Mouse (Mus musculus) hindbrain, embryonic 11.5 days (tissue): Measurements from ENCODE around the gene Speg. TPM values are rescaled to one million over a fixed set of nuclear protein-coding genes. Genes with fewer than 3 reads are reported as not detected.

Experiments used
- ATAC-seq: fragments of 200-750 bp; cut with Nextera tagmentation; 2 replicates; pipeline ENCODE4 v1.8.0; 2017; ENCODE audit warnings: mild to moderate bottlenecking, moderate TSS enrichment, moderate library complexity; ENCODE audit not compliant: low FRiP score
- DNase-seq: peaks from one replicate; pipeline ENCODE4 v3.0.0-alpha.2; 2015; ENCODE audit warnings: low spot score
- H3K27ac ChIP-seq: fragments of 300-500 bp; sonication (generic); 2 replicates; pipeline ENCODE4 v1.5.1; 2014; ENCODE audit warnings: mild to moderate bottlenecking, low read depth, low read length
- H3K27me3 ChIP-seq: fragments of 300-500 bp; sonication (generic); 2 replicates; pipeline ENCODE4 v1.6.1; 2014; ENCODE audit warnings: mild to moderate bottlenecking, low read length, moderate library complexity, mixed read lengths; ENCODE audit not compliant: control insufficient read depth, insufficient read depth
- H3K36me3 ChIP-seq: fragments of 300-500 bp; sonication (generic); 2 replicates; pipeline ENCODE4 v1.6.1; 2014; ENCODE audit warnings: mild to moderate bottlenecking, low read length, moderate library complexity, mixed read lengths; ENCODE audit not compliant: control insufficient read depth, insufficient read depth
- H3K4me1 ChIP-seq: fragments of 300-500 bp; sonication (generic); replicated peaks from 2 replicates; pipeline ENCODE4 v1.6.1; 2014; ENCODE audit warnings: low read length, mixed read lengths; ENCODE audit not compliant: control insufficient read depth, insufficient read depth
- H3K4me2 ChIP-seq: fragments of 300-500 bp; sonication (generic); replicated peaks from 2 replicates; pipeline ENCODE4 v1.6.1; 2014; ENCODE audit warnings: mild to moderate bottlenecking, low read depth, low read length
- H3K4me3 ChIP-seq: fragments of 300-500 bp; sonication (generic); 2 replicates; pipeline ENCODE4 v1.5.1; 2014; ENCODE audit warnings: low read depth, low read length
- H3K9ac ChIP-seq: fragments of 300-500 bp; sonication (generic); 2 replicates; pipeline ENCODE4 v1.6.1; 2014; ENCODE audit warnings: low read depth, low read length
- H3K9me3 ChIP-seq: fragments of 300-500 bp; sonication (generic); 2 replicates; pipeline ENCODE4 v1.6.1; 2016; ENCODE audit warnings: low read length; ENCODE audit not compliant: control insufficient read depth
- WGBS: fragments of 180-500 bp; shearing (Covaris S2); extraction: QIAGEN DNeasy Blood & Tissue Kit; methylation state at CpG from one replicate; pipeline ENCODE4 v1.1.7; 2014; 5-methylcytosine and 5-hydroxymethylcytosine counted together
- polyA plus RNA-seq: library from polyadenylated mRNA; unstranded; fragments of >200 nt; fragmentation: Nextera tagmentation; extraction: Ambion mirVana; gene quantifications from 2 replicates; pipeline ENCODE4 v1.2.1, GENCODE M21; 2014

Gene Speg
- polyA plus RNA-seq, 1 experiment from 2014 or later = 11.1 TPM

DNA sequence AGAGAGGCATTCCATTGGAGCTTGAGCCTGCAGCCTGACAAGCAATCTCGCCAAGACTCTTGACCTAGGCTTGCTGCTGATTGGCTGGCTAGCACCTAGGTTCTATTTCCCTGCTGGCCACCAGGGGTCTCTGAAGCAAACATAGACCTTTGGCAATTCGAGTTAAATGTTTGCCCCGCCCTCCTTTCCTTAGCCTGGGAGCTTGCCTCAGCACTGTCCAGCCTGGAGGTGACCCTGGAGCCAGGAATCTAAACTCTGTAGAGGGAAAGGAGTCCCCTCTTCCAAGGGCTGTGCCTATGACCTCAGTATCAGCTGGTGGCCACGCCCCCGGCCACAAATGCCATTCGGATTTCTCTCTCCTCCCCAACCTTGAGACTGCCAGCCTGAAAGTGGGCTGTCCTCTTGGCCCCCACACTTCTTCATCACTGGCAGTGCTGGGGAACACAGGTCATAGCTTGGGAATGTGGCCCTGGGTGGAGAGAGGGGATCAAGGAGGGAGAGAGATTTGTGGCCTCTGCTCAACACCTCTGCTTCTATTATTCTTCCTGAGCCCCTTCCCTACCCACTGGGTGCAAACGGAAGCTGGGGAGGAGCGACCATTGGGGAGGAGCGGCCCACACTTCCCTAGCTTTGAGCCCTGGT is 23.8 kb downstream of the Speg start:
- no peaks in the 10 kb centered on the region for H3K9me3 ChIP-seq
- no peaks in the 10 kb centered on the region for H3K36me3 ChIP-seq
- H3K9ac ChIP-seq = no peak overlapping the region
- ATAC-seq (peak; percentile 64), DNase-seq (peak; percentile 84)
- WGBS = 13% methylated on average over 9 of the region's 9 CpGs
- peaks cover 19% of the 10 kb centered on the region for H3K4me1 ChIP-seq
- 0 out of 2 replicates have a peak overlapping the region, but pooled peaks have one; percentile 6 for H3K4me2 ChIP-seq
- peak overlapping the region; percentile 47 for H3K27ac ChIP-seq
- no peak overlapping the region for H3K4me3 ChIP-seq
- H3K27me3 ChIP-seq = no peaks in the 10 kb centered on the region

DNA sequence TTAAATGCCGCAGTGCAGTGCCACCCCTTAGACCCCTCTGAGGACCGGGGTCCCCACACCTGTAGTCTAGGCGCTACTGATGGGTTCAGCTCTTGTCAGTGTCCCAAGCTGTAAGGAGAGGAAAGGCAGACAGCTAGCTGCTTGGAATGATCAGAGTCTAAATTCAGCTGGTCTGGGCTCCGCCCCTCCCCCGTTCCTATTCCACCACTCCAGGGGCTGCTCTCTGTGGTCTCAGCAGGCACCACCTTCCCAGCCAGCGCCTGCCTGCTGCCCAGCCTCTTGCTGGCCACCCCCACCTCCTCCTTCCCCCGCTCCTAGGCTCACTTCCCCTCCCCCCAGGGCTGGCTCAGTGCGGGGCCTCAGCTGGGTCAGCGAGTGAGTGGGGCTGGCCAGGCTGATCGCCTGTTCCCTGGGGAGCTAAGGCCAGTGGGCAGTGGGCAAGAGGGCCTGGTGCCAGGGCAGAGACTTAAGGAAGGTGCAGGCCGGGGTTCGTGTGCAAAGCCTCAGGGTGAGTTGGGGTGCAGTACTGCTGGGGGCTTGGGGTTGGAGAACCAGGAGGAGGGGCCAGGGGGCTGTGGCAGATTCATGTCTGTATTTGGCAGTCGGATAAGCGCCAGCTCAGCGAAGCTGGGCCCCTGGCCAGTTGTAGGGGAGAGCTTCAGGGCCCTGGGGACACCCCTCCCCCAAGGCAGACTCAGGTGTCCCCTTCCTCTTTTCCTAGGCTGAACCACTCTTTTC is 24.8 kb downstream of the Speg start:
- 7% methylated on average over 15 of the region's 15 CpGs for WGBS
- DNase-seq (peak; percentile 77), ATAC-seq (peak; percentile 84)
- H3K27ac ChIP-seq = peak overlapping the region; percentile 47
- peak overlapping the region; percentile 23; the same call in 1 of the 2 replicates for H3K4me2 ChIP-seq
- H3K9me3 ChIP-seq = no peaks in the 10 kb centered on the region
- peak overlapping the region; percentile 38; the same call in 1 of the 2 replicates for H3K9ac ChIP-seq
- H3K4me3 ChIP-seq = no peak overlapping the region
- H3K27me3 ChIP-seq = no peaks in the 10 kb centered on the region
- H3K4me1 ChIP-seq = peaks cover 19% of the 10 kb centered on the region
- H3K36me3 ChIP-seq = no peaks in the 10 kb centered on the region

DNA sequence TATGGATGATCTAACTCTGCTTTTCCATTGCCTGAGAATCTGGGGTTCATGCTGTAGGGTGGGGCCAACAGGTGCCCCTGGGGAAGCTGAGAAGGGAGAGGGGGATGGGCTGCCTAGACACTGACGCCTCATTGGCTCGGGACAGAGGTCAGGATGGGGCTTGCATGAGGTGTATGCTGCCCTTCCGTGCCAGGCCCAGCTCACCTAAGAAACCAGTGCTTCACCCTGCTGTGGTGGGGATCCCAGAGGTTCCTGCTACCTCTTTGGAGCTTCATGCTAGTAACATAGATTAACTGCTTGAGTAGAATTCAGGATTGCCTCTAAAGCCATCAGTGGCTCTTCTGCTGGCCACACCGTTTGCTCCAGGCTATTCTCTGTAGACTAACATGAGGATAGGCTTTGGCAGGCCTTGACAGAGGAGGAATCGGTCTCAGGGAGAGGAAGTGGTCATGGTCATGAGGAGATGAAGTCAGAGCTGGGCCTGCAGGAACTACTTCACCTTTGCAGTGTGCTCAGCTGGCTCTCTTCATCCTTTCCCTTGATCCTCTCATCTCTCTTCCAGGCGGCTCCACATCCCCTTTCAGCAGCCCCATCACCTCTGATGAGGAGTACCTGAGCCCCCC is 25.5 kb downstream of the Speg start:
- Histone ChIP-seq H3K4me3 (no peak overlapping the region), H3K9ac (no peak overlapping the region), H3K36me3 (no peaks in the 10 kb centered on the region), H3K4me2 (0 out of 2 replicates have a peak overlapping the region, but pooled peaks have one; percentile 23), H3K27me3 (no peaks in the 10 kb centered on the region), H3K27ac (peak overlapping the region; percentile 47), H3K4me1 (peaks cover 19% of the 10 kb centered on the region), H3K9me3 (no peaks in the 10 kb centered on the region)
- DNase-seq = no peak
- WGBS = 46% methylated on average over 6 of the region's 6 CpGs
- ATAC-seq = 0 out of 2 replicates have a peak, but pooled peaks have one; percentile 2

DNA sequence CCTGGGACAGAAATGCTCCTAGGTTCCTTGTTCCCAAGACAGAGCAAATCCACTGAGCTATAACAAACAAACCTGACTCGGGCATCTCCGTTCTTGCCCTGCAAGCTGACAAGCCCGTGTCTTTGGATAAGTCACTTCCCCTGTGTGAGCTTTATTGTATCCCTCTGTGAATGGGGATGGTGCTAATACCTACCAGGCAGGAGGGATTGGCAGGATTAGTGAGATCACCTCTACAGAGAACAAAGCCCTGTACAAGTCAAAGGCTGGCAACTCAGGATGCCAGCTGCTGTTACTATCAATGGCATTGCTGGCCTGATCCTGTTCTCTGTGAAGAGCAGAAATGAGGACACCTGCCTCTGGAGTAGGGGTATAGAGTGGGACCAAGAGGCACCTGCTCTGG is 30.4 kb downstream of the Speg start:
- Histone ChIP-seq H3K9me3 (no peaks in the 10 kb centered on the region), H3K27me3 (no peaks in the 10 kb centered on the region), H3K9ac (no peak overlapping the region), H3K4me3 (no peak overlapping the region), H3K4me1 (peaks cover 2% of the 10 kb centered on the region; the same call in 1 of the 2 replicates), H3K36me3 (no peaks in the 10 kb centered on the region), H3K27ac (no peak overlapping the region), H3K4me2 (no peak overlapping the region)
- 91% methylated on average over 3 of the region's 3 CpGs for WGBS
- no peak for DNase-seq
- ATAC-seq = no peak

DNA sequence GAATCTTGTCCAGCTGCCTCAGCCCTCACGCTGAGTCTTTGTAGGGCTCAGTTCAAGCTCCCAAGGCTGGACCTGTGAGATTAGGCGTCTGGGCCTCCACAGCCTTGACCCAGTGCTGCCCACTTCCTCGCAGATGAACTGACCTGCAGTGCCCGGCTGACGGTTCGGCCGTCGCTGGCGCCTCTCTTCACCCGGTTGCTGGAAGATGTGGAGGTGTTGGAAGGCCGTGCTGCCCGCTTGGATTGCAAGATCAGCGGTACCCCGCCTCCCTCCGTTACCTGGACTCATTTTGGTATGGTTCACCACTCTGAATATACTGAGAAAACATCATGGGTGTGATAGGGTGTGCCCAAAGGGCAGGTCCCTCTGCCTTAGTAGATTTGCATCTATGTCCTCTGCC is 31.1 kb downstream of the Speg start:
- Histone ChIP-seq H3K27ac (no peak overlapping the region), H3K4me2 (no peak overlapping the region), H3K27me3 (no peaks in the 10 kb centered on the region), H3K36me3 (no peaks in the 10 kb centered on the region), H3K4me1 (no peaks in the 10 kb centered on the region), H3K9ac (no peak overlapping the region), H3K4me3 (no peak overlapping the region), H3K9me3 (no peaks in the 10 kb centered on the region)
- ATAC-seq (no peak), DNase-seq (no peak)
- WGBS = 93% methylated on average over 15 of the region's 15 CpGs

DNA sequence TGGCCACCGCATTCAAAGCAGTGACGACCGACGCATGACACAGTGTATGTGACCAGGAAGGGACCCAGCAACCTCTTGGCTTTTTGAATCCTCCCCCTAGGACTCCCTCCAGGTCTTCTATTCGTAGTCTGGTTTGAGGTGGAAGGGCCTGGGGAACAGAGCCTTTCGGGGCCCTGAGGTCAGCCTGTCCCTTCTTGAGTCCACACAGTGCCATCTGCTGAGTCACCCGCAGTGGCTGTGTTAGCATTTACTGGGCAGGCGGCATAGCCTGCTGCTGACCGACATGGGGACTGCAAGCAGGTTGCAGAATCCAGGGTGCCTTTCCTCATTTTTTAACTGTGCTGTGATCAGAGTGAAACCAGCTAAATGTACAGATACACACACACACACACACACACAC is 32.0 kb downstream of the Speg start:
- Histone ChIP-seq H3K9me3 (no peaks in the 10 kb centered on the region), H3K36me3 (no peaks in the 10 kb centered on the region), H3K9ac (no peak overlapping the region), H3K27me3 (no peaks in the 10 kb centered on the region), H3K4me1 (no peaks in the 10 kb centered on the region), H3K27ac (no peak overlapping the region), H3K4me3 (no peak overlapping the region), H3K4me2 (no peak overlapping the region)
- WGBS = 93% methylated on average over 9 of the region's 9 CpGs
- no peak for ATAC-seq
- DNase-seq = no peak

DNA sequence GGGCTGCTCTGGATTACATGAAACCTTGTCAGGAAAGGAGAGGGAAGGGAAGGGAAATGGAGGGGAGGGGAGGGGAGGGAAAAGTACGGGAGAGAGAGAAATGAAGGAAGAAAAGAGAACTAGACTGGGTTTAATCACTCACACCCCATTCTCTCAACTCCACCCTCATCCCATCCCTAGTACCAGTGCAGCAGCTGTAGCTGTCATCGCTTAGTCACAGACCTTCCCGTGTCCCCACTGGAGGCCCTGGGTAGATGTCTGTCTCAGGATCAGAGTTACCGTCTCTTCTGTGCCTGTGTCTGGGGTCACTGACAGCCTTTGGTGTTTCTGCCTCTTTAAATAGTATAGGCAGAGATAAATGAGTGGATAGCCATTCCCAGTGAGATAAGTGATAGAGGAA is 33.1 kb downstream of the Speg start:
- DNase-seq = no peak
- ATAC-seq = no peak
- WGBS = 78% methylated on average over 4 of the region's 4 CpGs

DNA sequence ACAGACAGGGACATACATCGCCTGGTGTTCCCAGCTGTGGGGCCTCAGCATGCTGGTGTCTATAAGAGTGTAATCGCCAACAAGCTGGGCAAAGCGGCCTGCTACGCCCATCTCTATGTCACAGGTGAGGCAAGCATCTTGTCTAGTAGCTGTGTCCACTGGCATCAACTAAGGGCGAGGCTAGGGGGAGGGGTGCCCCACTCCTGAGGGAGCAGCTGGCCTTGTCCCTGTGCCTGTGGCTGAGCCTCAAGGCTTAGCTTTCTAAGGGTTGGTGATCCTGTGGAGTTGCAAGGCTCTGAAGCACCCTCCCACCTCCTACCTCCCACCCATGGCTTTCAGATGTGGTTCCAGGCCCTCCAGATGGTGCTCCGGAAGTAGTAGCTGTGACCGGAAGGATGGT is 34.9 kb downstream of the Speg start:
- ATAC-seq = no peak

More for the DNA sequence above, 33.1 kb downstream of the Speg start:
- H3K4me3 ChIP-seq = no peak overlapping the region
- no peaks in the 10 kb centered on the region for H3K4me1 ChIP-seq
- no peak overlapping the region for H3K4me2 ChIP-seq
- H3K27ac ChIP-seq = no peak overlapping the region
- H3K36me3 ChIP-seq = no peaks in the 10 kb centered on the region
- no peaks in the 10 kb centered on the region for H3K27me3 ChIP-seq
- H3K9ac ChIP-seq = no peak overlapping the region
- H3K9me3 ChIP-seq = no peaks in the 10 kb centered on the region

More for the DNA sequence above, 34.9 kb downstream of the Speg start:
- Histone ChIP-seq H3K27ac (no peak overlapping the region), H3K4me1 (no peaks in the 10 kb centered on the region), H3K9ac (no peak overlapping the region), H3K4me3 (no peak overlapping the region), H3K9me3 (no peaks in the 10 kb centered on the region), H3K27me3 (no peaks in the 10 kb centered on the region), H3K36me3 (no peaks in the 10 kb centered on the region), H3K4me2 (no peak overlapping the region)
- 91% methylated on average over 7 of the region's 7 CpGs for WGBS
- DNase-seq = no peak
